Mouse (Mus musculus) Patski (cell line): ENCODE measurements around the gene Vps45. TPM values are rescaled to one million over a fixed set of nuclear protein-coding genes. Genes with fewer than 3 reads are reported as not detected.

ENCODE experiments used
- ATAC-seq: fragments of 100-300 bp; one replicate; pipeline ENCODE4 v1.8.0; 2021
- CTCF ChIA-PET: fragments of 350-600 bp; sonication (Branson Sonifier 250); formaldehyde crosslinking; loops from one replicate; lab custom pipeline; 2022; ENCODE audit warnings: inconsistent platforms; lab: Charles Lee
- POLR2A ChIA-PET: fragments of 350-600 bp; sonication (Branson Sonifier 250); formaldehyde crosslinking; loops from one replicate; lab custom pipeline; 2022; ENCODE audit warnings: antibody characterized with exemption, inconsistent platforms; lab: Charles Lee
- DNase-seq: peaks from one replicate; pipeline ENCODE4 v3.0.0-alpha.2; 2011; ENCODE audit warnings: low read depth, low spot score
- H3K27me3 ChIP-seq: fragments of 371-371 bp; one replicate; pipeline ENCODE4 v1.5.1; 2021
- CTCF ChIP-seq: fragments of 100-300 bp; IDR thresholded peaks from one replicate; pipeline ENCODE4 v1.5.1; 2021
- in situ Hi-C: fragments of 300-500 bp; cut with MboI; formaldehyde crosslinking; loops from 3 replicates; pipeline ENCODE4 v1.11.1; 2018; ENCODE audit warnings: low pct_unique_long_range_greater_than_20kb, mixed read lengths
- polyA plus RNA-seq: library from polyadenylated mRNA; unstranded; gene quantifications from one replicate; pipeline ENCODE4 v1.2.3, GENCODE M21; 2021

Vps45 gene
- polyA plus RNA-seq, 1 experiment from 2014 or later, result 36.2 TPM

DNA sequence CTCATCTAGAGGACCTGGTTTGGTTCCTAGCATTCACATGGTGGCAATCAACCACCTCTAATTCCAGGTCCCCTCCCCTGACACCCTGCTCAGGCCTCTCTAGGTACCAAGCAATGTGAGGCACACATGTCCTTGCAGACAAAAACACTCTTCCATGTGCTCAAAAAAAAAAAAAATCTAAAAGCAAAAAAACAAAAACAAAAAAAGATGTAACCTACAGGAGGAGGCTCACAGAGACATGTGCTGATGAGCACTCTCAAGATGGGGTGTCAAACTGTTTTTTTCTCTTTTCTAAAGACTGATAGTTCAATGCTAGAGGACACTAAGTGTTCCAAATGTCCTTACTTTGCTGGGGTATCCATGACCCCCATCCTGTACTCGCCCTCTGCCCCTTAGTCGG is 23.8 kb upstream of the Vps45 start:
- in situ Hi-C loops, result no loop called here
- ChIA-PET POLR2A (no interaction called here), CTCF (interaction anchor here (1.1 to 8.4 kb wide), 6 partner anchors 10 to 73 kb away, joined by 3 to 80 read pairs (median 10); no protein-coding TSS in a partner anchor)
- TF ChIP-seq CTCF, result no peak
- no peak for ATAC-seq
- H3K27me3 ChIP-seq, result no peaks in the 10 kb centered on the region
- no peak for DNase-seq

DNA sequence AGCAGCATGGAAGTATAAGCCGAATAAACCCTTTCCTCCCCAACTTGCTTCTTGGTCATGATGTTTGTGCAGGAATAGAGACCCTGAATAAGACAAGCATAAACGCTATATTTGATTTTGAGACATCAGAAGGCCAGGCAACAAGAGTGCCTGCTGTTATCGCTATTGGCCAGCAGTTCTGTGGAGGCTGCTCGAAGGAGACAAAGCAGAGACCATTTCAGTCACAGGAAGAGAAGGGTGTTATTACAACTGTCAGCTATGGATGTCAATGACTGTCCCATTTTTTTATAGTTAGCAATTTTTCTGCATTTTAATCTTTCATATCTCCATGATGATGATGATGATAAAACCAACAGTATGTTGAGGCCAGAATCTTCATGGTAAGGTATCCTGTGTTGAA is 23.4 kb upstream of the Vps45 start:
- in situ Hi-C loops, result no loop called here
- CTCF ChIA-PET, result interaction anchor here (1.1 to 8.4 kb wide), 7 partner anchors 12 to 73 kb away, joined by 5 to 80 read pairs (median 15); no protein-coding TSS in a partner anchor
- ATAC-seq, result no peak
- POLR2A ChIA-PET, result interaction anchor here (1.3 kb wide), 1 partner anchor 54 kb away, joined by 3 read pairs; no protein-coding TSS in a partner anchor
- H3K27me3 ChIP-seq, result no peaks in the 10 kb centered on the region
- no peak for DNase-seq
- no peak for TF ChIP-seq CTCF

DNA sequence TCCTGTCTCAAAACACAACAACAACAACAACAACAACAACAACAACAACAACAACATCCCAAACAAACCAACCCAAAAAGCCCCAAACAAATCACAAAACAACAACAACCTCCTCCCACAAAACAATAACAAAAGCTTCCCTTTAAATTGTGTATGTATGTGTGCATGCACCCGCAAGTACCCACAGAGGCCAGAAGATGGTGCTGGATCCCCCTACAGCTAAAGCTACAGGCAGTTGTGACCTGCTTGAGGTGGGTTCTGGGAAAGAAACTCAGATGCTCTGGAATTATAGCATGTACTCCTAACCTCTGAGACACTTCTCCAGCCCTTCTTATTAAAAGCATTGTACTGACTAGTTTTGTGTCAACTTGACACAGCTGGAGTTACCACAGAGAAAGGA is 22.7 kb upstream of the Vps45 start:
- CTCF ChIA-PET, result interaction anchor here (1.0 to 8.4 kb wide), 10 partner anchors 11 to 138 kb away, joined by 3 to 80 read pairs (median 10); partner anchors contain the start of genes Bola1 and Hist2h2ab
- ATAC-seq, result no peak
- TF ChIP-seq CTCF, result peak; percentile 96
- no peaks in the 10 kb centered on the region for H3K27me3 ChIP-seq
- POLR2A ChIA-PET, result interaction anchor here (0.6 to 1.3 kb wide), 3 partner anchors 18 to 90 kb away, joined by 3 read pairs; no protein-coding TSS in a partner anchor
- in situ Hi-C loops, result no loop called here
- no peak for DNase-seq

DNA sequence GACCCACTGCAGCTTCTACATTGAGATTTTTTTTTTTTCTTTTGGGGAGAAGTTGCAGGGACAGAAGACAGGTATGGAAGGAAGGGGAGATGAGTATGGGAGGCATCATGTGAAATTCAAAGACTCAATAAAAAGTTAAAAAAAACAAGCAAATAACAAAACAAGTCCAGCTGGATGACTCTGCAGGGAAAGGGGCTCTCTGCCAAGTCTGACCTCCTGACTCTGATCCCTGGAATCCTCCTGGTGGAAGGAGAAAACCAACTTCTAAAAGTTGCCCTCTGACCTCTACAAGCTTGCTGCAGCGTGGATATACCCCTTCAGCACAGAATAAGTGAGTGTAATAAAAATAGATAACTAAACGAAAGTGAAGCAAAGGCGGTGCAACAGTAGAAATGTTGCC is 20.4 kb upstream of the Vps45 start:
- H3K27me3 ChIP-seq, result no peaks in the 10 kb centered on the region
- TF ChIP-seq CTCF, result no peak
- no peak for ATAC-seq
- in situ Hi-C loops, result no loop called here
- ChIA-PET POLR2A (interaction anchor here (0.7 kb wide), 1 partner anchor 26 kb away, joined by 3 read pairs; no protein-coding TSS in a partner anchor), CTCF (interaction anchor here (1.1 to 8.4 kb wide), 6 partner anchors 9 to 112 kb away, joined by 3 to 80 read pairs (median 8); no protein-coding TSS in a partner anchor)
- DNase-seq, result no peak

DNA sequence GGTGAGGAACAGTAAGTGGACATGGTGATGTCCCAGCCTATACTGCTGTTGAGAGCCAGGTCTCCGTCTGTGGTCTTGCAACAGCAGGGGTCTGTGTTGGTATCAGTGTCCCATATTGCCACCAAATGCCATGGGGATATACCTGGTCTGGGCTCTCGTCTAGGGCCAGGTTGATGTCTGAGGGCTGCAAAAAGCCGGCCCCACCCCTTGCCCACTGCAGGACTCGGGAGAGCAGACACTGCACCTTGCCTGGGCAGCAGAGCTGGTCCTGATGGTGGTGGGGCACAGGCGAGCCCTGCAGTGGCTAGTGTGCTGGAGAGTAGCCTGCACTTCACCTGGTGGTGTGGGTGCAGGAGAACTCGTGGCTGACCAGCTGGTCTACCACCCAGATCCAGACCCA is 19.8 kb upstream of the Vps45 start:
- no peak for TF ChIP-seq CTCF
- ATAC-seq, result no peak
- no peak for DNase-seq
- no peaks in the 10 kb centered on the region for H3K27me3 ChIP-seq
- ChIA-PET POLR2A (no interaction called here), CTCF (interaction anchor here (1.1 to 8.4 kb wide), 4 partner anchors 8 to 112 kb away, joined by 3 to 80 read pairs (median 24); no protein-coding TSS in a partner anchor)
- in situ Hi-C loops, result no loop called here

DNA sequence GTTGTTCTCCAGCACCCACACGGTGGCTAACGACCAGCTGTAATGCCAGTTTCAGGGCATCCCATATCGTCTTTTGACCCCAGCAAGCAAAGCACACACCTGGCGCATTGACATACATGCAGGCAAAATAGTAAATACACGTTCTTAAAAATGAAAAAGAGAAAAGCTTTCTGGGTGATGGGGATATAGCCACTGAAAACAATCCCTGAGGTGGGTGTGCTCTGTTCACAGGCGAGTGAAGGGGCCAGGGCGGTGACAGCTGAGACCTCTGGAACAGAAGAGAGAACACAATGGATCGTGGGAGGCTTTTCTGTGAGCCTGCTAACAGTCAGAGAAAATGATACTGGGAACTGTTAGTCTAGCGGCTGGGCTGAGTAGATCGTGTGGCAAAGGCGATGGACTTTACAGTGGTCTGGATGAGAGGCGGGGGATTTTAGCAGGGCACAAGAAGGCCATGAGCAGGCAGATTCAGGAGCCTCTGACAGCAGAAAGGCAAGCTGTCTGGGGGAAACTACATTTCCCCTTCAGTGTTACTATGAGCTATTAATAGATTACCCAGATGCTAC is 14.7 kb upstream of the Vps45 start:
- ATAC-seq (no peak), DNase-seq (no peak)
- in situ Hi-C loops, result no loop called here
- POLR2A ChIA-PET, result interaction anchor here (0.6 to 0.8 kb wide), 2 partner anchors 68 to 80 kb away, joined by 4 to 5 read pairs; no protein-coding TSS in a partner anchor
- H3K27me3 ChIP-seq, result no peaks in the 10 kb centered on the region
- CTCF ChIA-PET, result interaction anchor here (0.7 to 8.2 kb wide), 7 partner anchors 6 to 88 kb away, joined by 3 to 80 read pairs (median 7); partner anchors contain the start of gene Mtmr11
- no peak for TF ChIP-seq CTCF

DNA sequence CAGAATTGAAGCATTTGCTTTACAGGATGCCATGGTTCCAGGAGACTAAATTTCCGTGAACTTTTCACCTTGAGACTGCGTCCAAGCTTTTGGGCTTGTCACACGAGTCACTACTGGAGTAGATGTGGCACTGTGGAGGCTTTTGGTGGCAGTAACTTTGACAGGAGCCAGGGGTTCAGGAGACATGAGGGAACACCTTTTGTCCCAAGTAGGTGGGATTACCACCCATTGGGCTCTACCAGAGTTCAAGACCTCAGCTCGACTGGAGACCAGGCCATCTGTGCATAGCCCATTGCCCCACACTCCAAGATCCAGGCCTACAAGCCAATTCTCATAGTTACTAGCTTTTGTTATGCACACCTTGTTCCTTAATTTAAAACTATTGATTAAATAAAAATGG is 12.0 kb upstream of the Vps45 start:
- DNase-seq (no peak), ATAC-seq (no peak)
- no peaks in the 10 kb centered on the region for H3K27me3 ChIP-seq
- ChIA-PET CTCF (interaction anchor here (0.9 to 14.3 kb wide), 14 partner anchors 9 to 208 kb away, joined by 3 to 190 read pairs (median 6); partner anchors contain the start of genes Bola1, Hist2h2ab, Mtmr11 and Vps45), POLR2A (interaction anchor here (1.5 kb wide), 1 partner anchor 83 kb away, joined by 3 read pairs; no protein-coding TSS in a partner anchor)
- in situ Hi-C loops, result no loop called here
- no peak for TF ChIP-seq CTCF

DNA sequence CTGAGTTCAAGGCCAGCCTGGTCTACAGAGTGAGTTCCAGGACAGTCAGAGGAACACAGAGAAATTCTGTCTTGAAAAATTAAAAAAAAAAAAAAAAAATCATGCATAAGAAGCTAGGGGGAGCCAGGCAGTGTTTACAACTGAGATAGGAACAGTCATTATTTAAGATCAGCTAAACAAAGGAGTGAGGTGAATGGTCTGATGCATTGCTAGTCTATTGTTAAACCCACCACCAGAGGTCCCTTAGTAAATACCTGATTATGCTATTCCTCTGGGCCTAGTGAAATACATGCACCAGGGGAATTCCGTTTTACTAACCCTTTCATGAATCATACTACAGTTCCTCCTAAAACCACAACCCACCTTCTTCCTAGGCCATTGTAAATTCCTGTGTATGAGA is 11.3 kb upstream of the Vps45 start:
- no peaks in the 10 kb centered on the region for H3K27me3 ChIP-seq
- ChIA-PET CTCF (interaction anchor here (0.7 to 14.3 kb wide), 20 partner anchors 10 to 963 kb away, joined by 3 to 190 read pairs (median 4); partner anchors contain the start of genes Bola1, Hist2h2ab, Hist2h4 and Mtmr11), POLR2A (interaction anchor here (1.5 kb wide), 1 partner anchor 83 kb away, joined by 3 read pairs; no protein-coding TSS in a partner anchor)
- ATAC-seq (no peak), DNase-seq (peak; percentile 60)
- in situ Hi-C loops, result loop anchor here (10.0 kb wide), 2 partner anchors 145 to 195 kb away; partner anchors contain the start of genes Bola1, Hist2h2ab, Hist2h2bb and Hist2h3b
- peak; percentile 60 for TF ChIP-seq CTCF

DNA sequence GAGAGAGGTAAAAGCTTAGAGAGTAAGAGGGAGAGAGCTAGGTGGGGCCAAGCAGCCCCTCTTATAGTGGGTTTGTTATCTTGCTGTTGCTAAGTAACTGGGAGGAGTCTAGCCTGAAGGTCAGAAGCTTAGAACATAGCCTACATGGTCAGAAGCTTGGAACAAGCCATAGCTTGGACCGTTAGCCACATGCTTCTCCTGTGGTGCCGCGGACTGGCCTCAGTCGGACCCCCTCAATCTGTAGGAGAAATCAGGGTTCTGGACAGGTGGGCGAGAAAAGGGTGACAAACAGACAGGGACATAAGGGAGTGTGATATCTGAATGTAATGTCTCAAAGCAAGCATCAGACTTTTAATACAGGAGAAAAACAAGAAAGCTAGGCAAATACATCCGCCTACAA is 10.8 kb upstream of the Vps45 start:
- ATAC-seq (no peak), DNase-seq (no peak)
- POLR2A ChIA-PET, result interaction anchor here (1.1 to 1.5 kb wide), 2 partner anchors 84 to 87 kb away, joined by 3 read pairs; no protein-coding TSS in a partner anchor
- no peak for TF ChIP-seq CTCF
- no peaks in the 10 kb centered on the region for H3K27me3 ChIP-seq
- in situ Hi-C loops, result loop anchor here (10.0 kb wide), 2 partner anchors 146 to 196 kb away; partner anchors contain the start of genes Bola1, Hist2h2ab, Hist2h2bb and Hist2h3b
- CTCF ChIA-PET, result interaction anchor here (0.7 to 14.3 kb wide), 19 partner anchors 10 to 962 kb away, joined by 3 to 190 read pairs (median 4); partner anchors contain the start of genes Hist2h4, Mtmr11, Pip5k1a and Vps45

DNA sequence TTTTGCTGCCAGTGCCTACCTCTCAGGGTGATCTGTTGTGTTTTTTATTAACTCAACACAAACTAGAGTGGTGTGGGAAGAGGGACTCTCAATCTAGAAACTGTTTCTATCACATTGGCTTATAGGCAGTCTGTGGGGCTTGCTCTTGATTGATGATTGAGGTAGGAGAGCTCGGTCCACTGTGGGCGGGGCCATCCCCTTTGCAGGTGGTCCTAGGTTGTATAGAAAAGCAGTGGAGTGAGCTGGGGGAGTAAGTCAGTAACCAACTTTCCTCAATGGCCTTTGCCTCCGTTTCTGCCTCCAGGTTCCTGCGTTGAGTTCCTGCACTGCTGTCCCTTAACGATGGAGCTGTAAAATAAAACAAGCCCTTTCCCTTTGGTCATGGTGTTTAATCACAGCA is 8.5 kb upstream of the Vps45 start:
- no peak for DNase-seq
- no peaks in the 10 kb centered on the region for H3K27me3 ChIP-seq
- no peak for ATAC-seq
- ChIA-PET CTCF (interaction anchor here (0.6 to 14.3 kb wide), 36 partner anchors 9 to 197 kb away, joined by 3 to 190 read pairs (median 4); partner anchors contain the start of genes Bola1, Hist2h2ab, Hist2h2ac and Hist2h2be), POLR2A (interaction anchor here (0.6 to 1.3 kb wide), 4 partner anchors 9 to 95 kb away, joined by 3 to 14 read pairs (median 6); partner anchors contain the start of genes Otud7b and Vps45)
- TF ChIP-seq CTCF, result no peak
- in situ Hi-C loops, result loop anchor here (10.0 kb wide), 2 partner anchors 148 to 198 kb away; partner anchors contain the start of genes Bola1, Hist2h2ab, Hist2h2bb and Hist2h3b
